Mouse (Mus musculus) megakaryocyte, embryonic 14.5 days (primary cell): ENCODE results near the gene C2cd5. TPM values are rescaled to one million over a fixed set of nuclear protein-coding genes. Genes with fewer than 3 reads are reported as not detected.
"Not testable (repeated sequence)": the region's sequence is repeated elsewhere in the genome, so short reads cannot be mapped to it uniquely, and the experiment has no call there.

Experiments
- H3K27me3 ChIP-seq: replicated peaks from 2 replicates; pipeline ENCODE3; 2012; ENCODE audit warnings: inconsistent platforms
- H3K36me3 ChIP-seq: replicated peaks from 2 replicates; pipeline ENCODE3; 2012; ENCODE audit warnings: low read length, inconsistent platforms, mixed read lengths
- H3K4me1 ChIP-seq: 2 replicates; pipeline ENCODE4 v1.6.1; 2012; ENCODE audit warnings: inconsistent platforms
- H3K4me3 ChIP-seq: replicated peaks from 2 replicates; pipeline ENCODE3; 2012; ENCODE audit warnings: moderate library complexity, mild to moderate bottlenecking, inconsistent platforms
- H3K9me3 ChIP-seq: 2 replicates; pipeline ENCODE4 v1.6.1; 2012; ENCODE audit warnings: inconsistent platforms
- FLI1 ChIP-seq: IDR thresholded peaks from 2 replicates; pipeline ENCODE4 v1.6.1; 2012; ENCODE audit warnings: low read length, inconsistent platforms, mixed read lengths
- GATA1 ChIP-seq: IDR thresholded peaks from 3 replicates; pipeline ENCODE4 v1.6.1; 2012; ENCODE audit warnings: mixed read lengths, low read length, inconsistent platforms, borderline replicate concordance
- polyA plus RNA-seq: library from polyadenylated mRNA; stranded (reverse); fragments of >175 nt; gene quantifications from 2 replicates; pipeline ENCODE4 v1.2.3, GENCODE M21; 2012; ENCODE audit warnings: low replicate concordance; ENCODE audit not compliant: insufficient read depth

The C2cd5 gene
- polyA plus RNA-seq, 1 experiment = 6.7 TPM

GRCm38 (mm10) chr6:143027402-143027801, 72.5 kb downstream of the C2cd5 start:
- peaks cover 87% of the 10 kb centered on the region for H3K36me3 ChIP-seq
- H3K4me1 ChIP-seq = no peaks in the 10 kb centered on the region
- H3K4me3 ChIP-seq = no peak overlapping the region
- no peak for TF ChIP-seq GATA1
- no peak for TF ChIP-seq FLI1
- H3K27me3 ChIP-seq = no peaks in the 10 kb centered on the region
- H3K9me3 ChIP-seq = no peaks in the 10 kb centered on the region

GRCm38 (mm10) chr6:143023691-143024090, 76.2 kb downstream of the C2cd5 start:
- Histone ChIP-seq H3K4me3 (no peak overlapping the region), H3K9me3 (no peaks in the 10 kb centered on the region), H3K27me3 (no peaks in the 10 kb centered on the region), H3K36me3 (peaks cover 80% of the 10 kb centered on the region), H3K4me1 (peaks cover 9% of the 10 kb centered on the region)
- TF ChIP-seq FLI1 = no peak
- TF ChIP-seq GATA1 = no peak

- H3K4me3 ChIP-seq = no peak overlapping the region
- TF ChIP-seq GATA1 (no peak), FLI1 (no peak)
- H3K36me3 ChIP-seq = peaks cover 79% of the 10 kb centered on the region
- H3K9me3 ChIP-seq = no peaks in the 10 kb centered on the region
- no peaks in the 10 kb centered on the region for H3K27me3 ChIP-seq
- H3K4me1 ChIP-seq = peaks cover 21% of the 10 kb centered on the region
These were observed 78.2 kb downstream of the C2cd5 start for GRCm38 (mm10) chr6:143021756-143022155.

- Histone ChIP-seq H3K9me3 (no peaks in the 10 kb centered on the region), H3K36me3 (peaks cover 77% of the 10 kb centered on the region), H3K4me3 (no peak overlapping the region), H3K27me3 (no peaks in the 10 kb centered on the region), H3K4me1 (peaks cover 25% of the 10 kb centered on the region)
- TF ChIP-seq FLI1 (no peak), GATA1 (no peak)
These were observed 79.3 kb downstream of the C2cd5 start for GRCm38 (mm10) chr6:143020647-143021046.

GRCm38 (mm10) chr6:143020146-143020545, 79.8 kb downstream of the C2cd5 start:
- Histone ChIP-seq H3K9me3 (no peaks in the 10 kb centered on the region), H3K4me1 (peaks cover 25% of the 10 kb centered on the region), H3K4me3 (no peak overlapping the region), H3K36me3 (peaks cover 72% of the 10 kb centered on the region), H3K27me3 (no peaks in the 10 kb centered on the region)
- TF ChIP-seq GATA1 = no peak
- no peak for TF ChIP-seq FLI1

- H3K4me3 ChIP-seq = no peak overlapping the region
- no peaks in the 10 kb centered on the region for H3K27me3 ChIP-seq
- H3K36me3 ChIP-seq = peaks cover 69% of the 10 kb centered on the region
- TF ChIP-seq GATA1 (no peak), FLI1 (no peak)
- H3K4me1 ChIP-seq = peaks cover 30% of the 10 kb centered on the region
- peaks cover 4% of the 10 kb centered on the region; the same call in 1 of the 2 replicates for H3K9me3 ChIP-seq
These were observed 87.3 kb downstream of the C2cd5 start for GRCm38 (mm10) chr6:143012513-143013215.

GRCm38 (mm10) chr6:143008865-143009264, 91.1 kb downstream of the C2cd5 start:
- H3K4me3 ChIP-seq = no peak overlapping the region
- H3K4me1 ChIP-seq = peaks cover 19% of the 10 kb centered on the region
- H3K9me3 ChIP-seq = peaks cover 13% of the 10 kb centered on the region
- H3K36me3 ChIP-seq = peaks cover 56% of the 10 kb centered on the region
- no peaks in the 10 kb centered on the region for H3K27me3 ChIP-seq
- TF ChIP-seq GATA1 (no peak), FLI1 (no peak)

GRCm38 (mm10) chr6:143005209-143005608, 94.7 kb downstream of the C2cd5 start:
- Histone ChIP-seq H3K36me3 (peaks cover 21% of the 10 kb centered on the region), H3K9me3 (peaks cover 13% of the 10 kb centered on the region)
- not testable (repeated sequence) for H3K27me3 ChIP-seq, H3K4me3 ChIP-seq, H3K4me1 ChIP-seq

- H3K4me1 ChIP-seq = no peaks in the 10 kb centered on the region
- no peaks in the 10 kb centered on the region for H3K27me3 ChIP-seq
- no peak overlapping the region for H3K4me3 ChIP-seq
- peaks cover 13% of the 10 kb centered on the region for H3K9me3 ChIP-seq
- TF ChIP-seq FLI1 = no peak
- TF ChIP-seq GATA1 = no peak
- peaks cover 17% of the 10 kb centered on the region for H3K36me3 ChIP-seq
These were observed 95.1 kb downstream of the C2cd5 start for GRCm38 (mm10) chr6:143004801-143005200.

- Histone ChIP-seq H3K36me3 (no peaks in the 10 kb centered on the region), H3K4me1 (peaks cover 9% of the 10 kb centered on the region), H3K27me3 (peaks cover 6% of the 10 kb centered on the region), H3K4me3 (no peak overlapping the region), H3K9me3 (no peaks in the 10 kb centered on the region)
- no peak for TF ChIP-seq GATA1
- TF ChIP-seq FLI1 = no peak
These were observed 101.5 kb downstream of the C2cd5 start for GRCm38 (mm10) chr6:142998221-142998999.
